Mouse (Mus musculus): ENCODE data around the gene Gdf3. TPM values are rescaled to one million over a fixed set of nuclear protein-coding genes. Genes with fewer than 3 reads are reported as not detected.

Gene Gdf3
- total and polyA plus RNA-seq, 2 experiments from 2014 or later = 0.05 TPM; not detected in 1

GRCm38 (mm10) chr6:122600066-122600646 is 9.7 kb downstream of the Gdf3 start:
- DNase-seq (ENCODE audit: low spot score) (no peak), ATAC-seq (ENCODE audit: insufficient read depth, low read depth) (no peak)
- H3K27ac ChIP-seq (ENCODE audit: low read depth) = no peak overlapping the region
- no peak for TF ChIP-seq EP300 (IDR thresholded peaks at IDR 0.05; ENCODE audit: low read depth)
- no peak for TF ChIP-seq CTCF (IDR thresholded peaks at IDR 0.05; ENCODE audit: low read depth)
- H3K4me2 ChIP-seq (ENCODE audit: low read depth, low read length) = no peak overlapping the region
- no peak overlapping the region for H3K9ac ChIP-seq (replicated peaks; ENCODE audit: low read depth, low read length)
- H3K4me1 ChIP-seq (ENCODE audit: control insufficient read depth, insufficient read depth) = no peaks in the 10 kb centered on the region
- 72% methylated on average over 7 of the region's 7 CpGs for WGBS
- no peaks in the 10 kb centered on the region for H3K27me3 ChIP-seq (ENCODE audit: control insufficient read depth, insufficient read depth, low read length)
- no peaks in the 10 kb centered on the region for H3K36me3 ChIP-seq (replicated peaks; ENCODE audit: control insufficient read depth, insufficient read depth, low read length)
- H3K4me3 ChIP-seq (ENCODE audit: low read depth, low read length) = no peak overlapping the region
- H3K9me3 ChIP-seq (replicated peaks; ENCODE audit: control insufficient read depth, low read length) = no peaks in the 10 kb centered on the region

- DNase-seq (ENCODE audit: low spot score) (no peak), ATAC-seq (ENCODE audit: insufficient read depth, low read depth) (no peak)
- H3K27ac ChIP-seq (ENCODE audit: low read depth) = no peak overlapping the region
Observed at GRCm38 (mm10) chr6:122599054-122599737, 10.7 kb downstream of the Gdf3 start.

GRCm38 (mm10) chr6:122598436-122598835 is 11.5 kb downstream of the Gdf3 start:
- Histone ChIP-seq H3K9ac (replicated peaks; ENCODE audit: low read depth, low read length) (no peak overlapping the region), H3K27ac (ENCODE audit: low read depth) (no peak overlapping the region), H3K9me3 (replicated peaks; ENCODE audit: control insufficient read depth, low read length) (no peaks in the 10 kb centered on the region), H3K27me3 (ENCODE audit: control insufficient read depth, insufficient read depth, low read length) (no peaks in the 10 kb centered on the region), H3K36me3 (replicated peaks; ENCODE audit: control insufficient read depth, insufficient read depth, low read length) (no peaks in the 10 kb centered on the region), H3K4me3 (ENCODE audit: low read depth, low read length) (no peak overlapping the region), H3K4me2 (ENCODE audit: low read depth, low read length) (no peak overlapping the region), H3K4me1 (ENCODE audit: control insufficient read depth, insufficient read depth) (no peaks in the 10 kb centered on the region)
- DNase-seq (ENCODE audit: low spot score) (no peak), ATAC-seq (ENCODE audit: insufficient read depth, low read depth) (no peak)
- WGBS = 75% methylated on average over 6 of the region's 6 CpGs
- TF ChIP-seq CTCF (IDR thresholded peaks at IDR 0.05; ENCODE audit: low read depth) (no peak), EP300 (IDR thresholded peaks at IDR 0.05; ENCODE audit: low read depth) (no peak)

More at GRCm38 (mm10) chr6:122599054-122599737, 10.7 kb downstream of the Gdf3 start:
- Histone ChIP-seq H3K4me3 (ENCODE audit: low read depth, low read length) (no peak overlapping the region), H3K9ac (replicated peaks; ENCODE audit: low read depth, low read length) (no peak overlapping the region), H3K9me3 (replicated peaks; ENCODE audit: control insufficient read depth, low read length) (no peaks in the 10 kb centered on the region), H3K4me2 (ENCODE audit: low read depth, low read length) (no peak overlapping the region), H3K36me3 (replicated peaks; ENCODE audit: control insufficient read depth, insufficient read depth, low read length) (no peaks in the 10 kb centered on the region), H3K27me3 (ENCODE audit: control insufficient read depth, insufficient read depth, low read length) (no peaks in the 10 kb centered on the region), H3K4me1 (ENCODE audit: control insufficient read depth, insufficient read depth) (no peaks in the 10 kb centered on the region)
- TF ChIP-seq CTCF (IDR thresholded peaks at IDR 0.05; ENCODE audit: low read depth) = no peak
- TF ChIP-seq EP300 (IDR thresholded peaks at IDR 0.05; ENCODE audit: low read depth) = no peak
- WGBS = 90% methylated on average over 9 of the region's 9 CpGs

- Histone ChIP-seq H3K27ac (ENCODE audit: low read depth) (no peak overlapping the region), H3K9ac (replicated peaks; ENCODE audit: low read depth, low read length) (no peak overlapping the region), H3K27me3 (ENCODE audit: control insufficient read depth, insufficient read depth, low read length) (no peaks in the 10 kb centered on the region), H3K4me3 (ENCODE audit: low read depth, low read length) (no peak overlapping the region), H3K4me2 (ENCODE audit: low read depth, low read length) (no peak overlapping the region), H3K36me3 (replicated peaks; ENCODE audit: control insufficient read depth, insufficient read depth, low read length) (no peaks in the 10 kb centered on the region), H3K4me1 (ENCODE audit: control insufficient read depth, insufficient read depth) (no peaks in the 10 kb centered on the region), H3K9me3 (replicated peaks; ENCODE audit: control insufficient read depth, low read length) (no peaks in the 10 kb centered on the region)
- no peak for ATAC-seq (ENCODE audit: insufficient read depth, low read depth)
- DNase-seq (ENCODE audit: low spot score) = no peak
- 88% methylated on average over 4 of the region's 4 CpGs for WGBS
- TF ChIP-seq EP300 (IDR thresholded peaks at IDR 0.05; ENCODE audit: low read depth) (no peak), CTCF (IDR thresholded peaks at IDR 0.05; ENCODE audit: low read depth) (no peak)
Observed at GRCm38 (mm10) chr6:122598014-122598413, 11.9 kb downstream of the Gdf3 start.

- Histone ChIP-seq H3K9ac (replicated peaks; ENCODE audit: low read depth, low read length) (no peak overlapping the region), H3K4me2 (ENCODE audit: low read depth, low read length) (no peak overlapping the region), H3K36me3 (replicated peaks; ENCODE audit: control insufficient read depth, insufficient read depth, low read length) (no peaks in the 10 kb centered on the region), H3K27me3 (ENCODE audit: control insufficient read depth, insufficient read depth, low read length) (no peaks in the 10 kb centered on the region), H3K9me3 (replicated peaks; ENCODE audit: control insufficient read depth, low read length) (no peaks in the 10 kb centered on the region), H3K4me3 (ENCODE audit: low read depth, low read length) (no peak overlapping the region), H3K27ac (ENCODE audit: low read depth) (no peak overlapping the region), H3K4me1 (ENCODE audit: control insufficient read depth, insufficient read depth) (no peaks in the 10 kb centered on the region)
- 58% methylated on average over 7 of the region's 7 CpGs for WGBS
- TF ChIP-seq CTCF (IDR thresholded peaks at IDR 0.05; ENCODE audit: low read depth) = no peak
- TF ChIP-seq EP300 (IDR thresholded peaks at IDR 0.05; ENCODE audit: low read depth) = no peak
- no peak for DNase-seq (ENCODE audit: low spot score)
- no peak for ATAC-seq (ENCODE audit: insufficient read depth, low read depth)
Observed at GRCm38 (mm10) chr6:122596608-122597007, 13.3 kb downstream of the Gdf3 start.

Measured in heart, postnatal 0 days (tissue).